Comparison of ENCODE assay signal across 8 mouse cellular contexts in genomic region chr8:85071041-85071440, GRCm38 (mm10). TPM values are rescaled to one million over a fixed set of nuclear protein-coding genes. Genes with fewer than 3 reads are reported as not detected.
A peak's percentile ranks its signal among the peaks of the same experiment; 100 is the strongest.
DNase-seq lines count a peak whose midpoint lies in the region; ATAC-seq and TF ChIP-seq lines count a peak whose summit lies in the region.

No protein-coding gene starts in this region.

- H3K27me3 ChIP-seq in lung, postnatal 0 days (replicated peaks; ENCODE audit: insufficient read depth, low read length) = no peaks in the 10 kb centered on the region
- H3K27me3 ChIP-seq in forebrain, embryonic 11.5 days (ENCODE audit: control insufficient read depth, insufficient read depth, low read length) = no peaks in the 10 kb centered on the region
- no peaks in the 10 kb centered on the region for H3K27me3 ChIP-seq in neural tube, embryonic 11.5 days (ENCODE audit: control insufficient read depth, insufficient read depth, low read length)

- WGBS in lung, postnatal 0 days = 73% methylated on average over 5 of the region's 5 CpGs
- 87% methylated on average over 5 of the region's 5 CpGs for WGBS in forebrain, embryonic 11.5 days
- 82% methylated on average over 5 of the region's 5 CpGs for WGBS in neural tube, embryonic 11.5 days

- peak overlapping the region; percentile 69; the same call in 1 of the 2 replicates for H3K4me2 ChIP-seq in lung, postnatal 0 days (replicated peaks; ENCODE audit: low read depth, low read length)
- peak overlapping the region; percentile 66 for H3K4me2 ChIP-seq in forebrain, embryonic 11.5 days (ENCODE audit: low read depth, low read length, severe bottlenecking)
- H3K4me2 ChIP-seq in neural tube, embryonic 11.5 days (ENCODE audit: low read depth) = peak overlapping the region; percentile 66

- H3K27ac ChIP-seq in lung, postnatal 0 days (ENCODE audit: low read length) = peak overlapping the region; percentile 97; the same call in 1 of the 2 replicates
- H3K27ac ChIP-seq in forebrain, embryonic 11.5 days (ENCODE audit: low read depth, low read length) = peak overlapping the region; percentile 92; the same call in 1 of the 2 replicates
- H3K27ac ChIP-seq in neural tube, embryonic 11.5 days (ENCODE audit: low read depth, low read length) = peak overlapping the region; percentile 88; the same call in 1 of the 2 replicates

- ATAC-seq in lung, postnatal 0 days = no peak
- ATAC-seq in forebrain, embryonic 11.5 days (replicated peaks; ENCODE audit: low FRiP score) = no peak
- ATAC-seq in neural tube, embryonic 11.5 days (ENCODE audit: insufficient read depth, low FRiP score, low TSS enrichment) = no peak
- ATAC-seq in frontal cortex, adult (ENCODE audit: low TSS enrichment) = no peak

- no peaks in the 10 kb centered on the region for H3K36me3 ChIP-seq in lung, postnatal 0 days (ENCODE audit: insufficient read depth, low read length)
- peaks cover 7% of the 10 kb centered on the region for H3K36me3 ChIP-seq in forebrain, embryonic 11.5 days (ENCODE audit: control insufficient read depth, insufficient read depth, low read length)
- peaks cover 15% of the 10 kb centered on the region for H3K36me3 ChIP-seq in neural tube, embryonic 11.5 days (ENCODE audit: control insufficient read depth, insufficient read depth, low read length)

- no peaks in the 10 kb centered on the region; the same call in 1 of the 2 replicates for H3K4me1 ChIP-seq in lung, postnatal 0 days (ENCODE audit: insufficient read depth, low read depth, low read length)
- H3K4me1 ChIP-seq in forebrain, embryonic 11.5 days (replicated peaks; ENCODE audit: control insufficient read depth, insufficient read depth, low read length) = peaks cover 6% of the 10 kb centered on the region; the same call in 1 of the 2 replicates
- peaks cover 5% of the 10 kb centered on the region; the same call in 1 of the 2 replicates for H3K4me1 ChIP-seq in neural tube, embryonic 11.5 days (ENCODE audit: control insufficient read depth, insufficient read depth, low read length)

- TF ChIP-seq CTCF in lung, postnatal 0 days (IDR thresholded peaks at IDR 0.05) = 0 out of 2 replicates have a peak, but pooled peaks have one; percentile 14

- DNase-seq in lung, postnatal 0 days (ENCODE audit: low spot score) = peak; percentile 39
- DNase-seq in lung, adult 18-20 months = no peak
- peak; percentile 50 for DNase-seq in forebrain, embryonic 11.5 days (ENCODE audit: low spot score)
- peak; percentile 49 to 72 for DNase-seq in kidney, postnatal 36 days
- no peak for DNase-seq in neural tube, embryonic 11.5 days (ENCODE audit: low spot score)
- no peak for DNase-seq in ovary, postnatal 36 days (ENCODE audit: low spot score)
- DNase-seq in adrenal gland, adult 18-20 months (ENCODE audit: low spot score in 2 of 2) = no peak

- no peak overlapping the region for H3K9ac ChIP-seq in lung, postnatal 0 days (replicated peaks; ENCODE audit: low read depth)
- H3K9ac ChIP-seq in forebrain, embryonic 11.5 days (ENCODE audit: low read length) = peak overlapping the region; percentile 79; the same call in 1 of the 2 replicates
- peak overlapping the region; percentile 26; the same call in 1 of the 2 replicates for H3K9ac ChIP-seq in neural tube, embryonic 11.5 days (ENCODE audit: low read length)

- H3K4me3 ChIP-seq in lung, postnatal 0 days (ENCODE audit: low read depth, low read length) = peak overlapping the region; percentile 97
- H3K4me3 ChIP-seq in forebrain, embryonic 11.5 days (ENCODE audit: low read depth, low read length) = peak overlapping the region; percentile 91
- H3K4me3 ChIP-seq in neural tube, embryonic 11.5 days (ENCODE audit: low read depth, low read length) = peak overlapping the region; percentile 91; the same call in 1 of the 2 replicates

- no peak for TF ChIP-seq EP300 in lung, postnatal 0 days (IDR thresholded peaks at IDR 0.05)

- no peaks in the 10 kb centered on the region for H3K9me3 ChIP-seq in lung, postnatal 0 days (ENCODE audit: low read length)
- no peaks in the 10 kb centered on the region for H3K9me3 ChIP-seq in forebrain, embryonic 11.5 days (ENCODE audit: control insufficient read depth, low read length)
- H3K9me3 ChIP-seq in neural tube, embryonic 11.5 days (ENCODE audit: control insufficient read depth, low read length) = no peaks in the 10 kb centered on the region

RNA-seq across cellular contexts. Expression of gene Dhps, which starts 0.5 kb away (rescaled TPM):
- 44.2 and 48.3 TPM in 2 replicates for polyA plus RNA-seq in lung, postnatal 0 days (2015; fragmentation: Nextera tagmentation; extraction: Ambion mirVana)
- 63.5 and 68.5 TPM in 2 replicates for polyA plus RNA-seq in forebrain, embryonic 11.5 days (2014; fragmentation: Nextera tagmentation; extraction: Ambion mirVana)
- polyA plus RNA-seq in neural tube, embryonic 11.5 days (2014; fragmentation: Nextera tagmentation; extraction: Ambion mirVana) = 70.3 and 73.8 TPM in 2 replicates
- 10 to 100 TPM; 25.5 to 26.4 TPM for total RNA-seq in adrenal gland, adult 18-20 months (2021)

RNA-seq across cellular contexts. Expression of gene Gm5741, which starts 3.3 kb away (rescaled TPM):
- polyA plus RNA-seq in lung, postnatal 0 days (2015; fragmentation: Nextera tagmentation; extraction: Ambion mirVana) = not detected in 2 replicates
- not detected in 2 replicates for polyA plus RNA-seq in forebrain, embryonic 11.5 days (2014; fragmentation: Nextera tagmentation; extraction: Ambion mirVana)
- not detected in 2 replicates for polyA plus RNA-seq in neural tube, embryonic 11.5 days (2014; fragmentation: Nextera tagmentation; extraction: Ambion mirVana)
- not detected for total RNA-seq in adrenal gland, adult 18-20 months (2021)

RNA-seq across cellular contexts. Expression of gene Wdr83os, which starts 9.5 kb away (rescaled TPM):
- 88.9 and 95.6 TPM in 2 replicates for polyA plus RNA-seq in lung, postnatal 0 days (2015; fragmentation: Nextera tagmentation; extraction: Ambion mirVana)
- 123 and 125 TPM in 2 replicates for polyA plus RNA-seq in forebrain, embryonic 11.5 days (2014; fragmentation: Nextera tagmentation; extraction: Ambion mirVana)
- 117 and 119 TPM in 2 replicates for polyA plus RNA-seq in neural tube, embryonic 11.5 days (2014; fragmentation: Nextera tagmentation; extraction: Ambion mirVana)
- total RNA-seq in adrenal gland, adult 18-20 months (2021) = 10 to 100 TPM; 72.6 to 87.7 TPM

RNA-seq across cellular contexts. Expression of gene Wdr83, which starts 10.1 kb away (rescaled TPM):
- 26.7 and 27.0 TPM in 2 replicates for polyA plus RNA-seq in lung, postnatal 0 days (2015; fragmentation: Nextera tagmentation; extraction: Ambion mirVana)
- polyA plus RNA-seq in forebrain, embryonic 11.5 days (2014; fragmentation: Nextera tagmentation; extraction: Ambion mirVana) = 47.3 and 57.4 TPM in 2 replicates
- 52.6 and 60.6 TPM in 2 replicates for polyA plus RNA-seq in neural tube, embryonic 11.5 days (2014; fragmentation: Nextera tagmentation; extraction: Ambion mirVana)
- 10 to 100 TPM; 21.1 to 23.1 TPM for total RNA-seq in adrenal gland, adult 18-20 months (2021)

RNA-seq across cellular contexts. Expression of gene Fbxw9, which starts 11.2 kb away (rescaled TPM):
- 34.8 and 35.6 TPM in 2 replicates for polyA plus RNA-seq in lung, postnatal 0 days (2015; fragmentation: Nextera tagmentation; extraction: Ambion mirVana)
- polyA plus RNA-seq in forebrain, embryonic 11.5 days (2014; fragmentation: Nextera tagmentation; extraction: Ambion mirVana) = 23.8 and 33.8 TPM in 2 replicates
- polyA plus RNA-seq in neural tube, embryonic 11.5 days (2014; fragmentation: Nextera tagmentation; extraction: Ambion mirVana) = 25.0 and 25.8 TPM in 2 replicates
- total RNA-seq in adrenal gland, adult 18-20 months (2021) = 10 to 100 TPM; 11.1 to 18.1 TPM

Comparison
In these comparisons a context has a peak if more than half of its experiments do, and no peak if none do; other contexts are left out.
1. DNase-seq: peak in lung, postnatal 0 days (single experiment), forebrain, embryonic 11.5 days (single experiment) and kidney, postnatal 36 days (2 of 2); none in lung, adult 18-20 months (0 of 2), neural tube, embryonic 11.5 days (single experiment), ovary, postnatal 36 days (single experiment) and adrenal gland, adult 18-20 months (0 of 2).
2. Peak in every context shown above with its lines, with median percentiles within 50 percentile points of each other: H3K27ac ChIP-seq, H3K4me2 ChIP-seq and H3K4me3 ChIP-seq.